Mouse (Mus musculus) adrenal gland, adult 10 weeks (tissue): ENCODE data around the gene Arsa. TPM values are rescaled to one million over a fixed set of nuclear protein-coding genes. Genes with fewer than 3 reads are reported as not detected.

ENCODE experiments used
- polyA plus RNA-seq: library from polyadenylated mRNA; stranded (reverse); fragments of 350-450 nt; fragmentation: Illumina TruSeq; extraction: RNeasy Lipid Tissue Mini Kit (QIAGEN cat#74804); gene quantifications from one replicate; pipeline ENCODE4 v1.2.3, GENCODE M21; 2014; ENCODE audit warnings: low read depth, low replicate concordance

The Arsa gene
- 2.6 TPM for polyA plus RNA-seq

GRCm38 (mm10) chr15:89477091-89477491 lies at the start of gene Arsa:
Gene Arsa (minus strand): TSS chr15:89477425.

GRCm38 (mm10) chr15:89498961-89499688 lies 21.9 kb upstream of the Arsa start, which contains the start of gene Shank3:
Gene Shank3 (plus strand): TSS chr15:89499623.

GRCm38 (mm10) chr15:89453865-89454478 lies 23.3 kb downstream of the Arsa start, which contains the start of gene Mapk8ip2:
Gene Mapk8ip2 (plus strand): TSS chr15:89453913.

DNA sequence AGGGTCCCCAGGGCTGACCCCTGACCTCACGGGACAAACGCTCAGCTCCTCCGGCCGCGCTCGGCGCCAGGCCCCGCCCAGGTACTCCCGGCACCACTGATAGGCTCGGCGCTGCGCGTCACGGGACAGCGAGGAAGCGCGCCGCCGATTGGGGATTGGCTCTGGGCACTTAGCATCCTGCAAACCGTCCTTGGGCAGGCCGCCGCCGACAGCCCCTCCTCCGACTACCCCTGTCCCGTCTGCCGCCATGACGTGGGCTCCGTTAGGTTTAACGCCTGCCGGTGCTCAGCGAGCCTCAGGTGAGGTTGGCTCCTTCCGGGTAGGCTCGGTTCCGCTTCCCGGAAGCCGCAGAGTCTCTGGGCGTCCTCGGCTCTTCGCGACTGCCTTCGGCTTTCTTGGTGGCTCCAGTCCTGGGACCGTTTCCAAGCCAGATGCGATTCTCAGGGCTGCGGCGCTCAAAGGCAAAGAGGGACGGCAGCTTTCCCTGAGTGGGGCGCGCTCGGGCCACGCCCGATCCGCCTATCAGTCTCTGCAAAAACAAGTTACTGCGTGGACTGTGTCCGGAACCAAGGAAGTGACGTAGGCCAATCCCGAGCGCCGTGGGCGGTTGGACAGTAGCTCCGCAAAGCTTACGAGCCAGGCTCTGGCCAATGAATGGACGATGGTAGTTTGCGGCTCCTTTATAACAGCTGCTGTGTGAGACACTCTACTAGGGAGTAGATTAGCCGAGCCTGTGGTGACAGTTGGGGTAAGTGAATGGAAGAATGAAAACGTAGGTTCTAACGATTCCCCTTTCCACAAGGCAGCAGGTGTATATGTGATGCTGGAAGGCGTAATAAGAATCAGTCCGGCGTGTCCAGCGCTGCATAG lies 47.6 kb downstream of the Arsa start, which contains the start of the genes C730034F03Rik, Gm44502 and Chkb:
TSS of gene C730034F03Rik (plus strand) at position 238 of the 870 bp plus-strand sequence.
TSS of gene Gm44502 (minus strand) at position 345 of the 870 bp plus-strand sequence.
TSS of gene Chkb (minus strand) at position 557 of the 870 bp plus-strand sequence.

GRCm38 (mm10) chr15:89425711-89426121 lies 51.5 kb downstream of the Arsa start, which contains the start of gene Cpt1b:
Gene Cpt1b (minus strand): TSS chr15:89425863.

Other genes with a start within 250 kb of the Arsa start
- gene Sbf1, start 162.1 kb downstream of the Arsa start, polyA plus RNA-seq, result 3.1 TPM
- not detected for gene Adm2, start 154.7 kb downstream of the Arsa start, polyA plus RNA-seq
- gene Miox, start 143.0 kb downstream of the Arsa start, polyA plus RNA-seq, result not detected
- 3.0 TPM for gene Lmf2, start 121.8 kb downstream of the Arsa start, polyA plus RNA-seq
- 12.4 TPM for gene Ncaph2, start 121.7 kb downstream of the Arsa start, polyA plus RNA-seq
- gene Sco2, start 103.6 kb downstream of the Arsa start, polyA plus RNA-seq, result 0.52 TPM
- not detected for gene Tymp, start 100.4 kb downstream of the Arsa start, polyA plus RNA-seq
- gene Odf3b, start 98.1 kb downstream of the Arsa start, polyA plus RNA-seq, result not detected
- gene Klhdc7b, start 92.5 kb downstream of the Arsa start, polyA plus RNA-seq, result not detected
- not detected for gene Syce3, start 66.9 kb downstream of the Arsa start, polyA plus RNA-seq
- 4.1 TPM for gene Cpt1b, start 51.6 kb downstream of the Arsa start, polyA plus RNA-seq
- 0.47 TPM for gene C730034F03Rik, start 47.8 kb downstream of the Arsa start, polyA plus RNA-seq
- not detected for gene Gm44502, start 47.7 kb downstream of the Arsa start, polyA plus RNA-seq
- gene Chkb, start 47.5 kb downstream of the Arsa start, polyA plus RNA-seq, result 30.0 TPM
- 2.4 TPM for gene Mapk8ip2, start 23.5 kb downstream of the Arsa start, polyA plus RNA-seq
- 1.3 TPM for gene Shank3, start 22.2 kb upstream of the Arsa start, polyA plus RNA-seq
- gene Acr, start 90.9 kb upstream of the Arsa start, polyA plus RNA-seq, result not detected
- gene Rabl2, start 114.5 kb upstream of the Arsa start, polyA plus RNA-seq, result 6.4 TPM